ENCODE assay signal across 8 mouse cellular contexts in the genomic region with DNA sequence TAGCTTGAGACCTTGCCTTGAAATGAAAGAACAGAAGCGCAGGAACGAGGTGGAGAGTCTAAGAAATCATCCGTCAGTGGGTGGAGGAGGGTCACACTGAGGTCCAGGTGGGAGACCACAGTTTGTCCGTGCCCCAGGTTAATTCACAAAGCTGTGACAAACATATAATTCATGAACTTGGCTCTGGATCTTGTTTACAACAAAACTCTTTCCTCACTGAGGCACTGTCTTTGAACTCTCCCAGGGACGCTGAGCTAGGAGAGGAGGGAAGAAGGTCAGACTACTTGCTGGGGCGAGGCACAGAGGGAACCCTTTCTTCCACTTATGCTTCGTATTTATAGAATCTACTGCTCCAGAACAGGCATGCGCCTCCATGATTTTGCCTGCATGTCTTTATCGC.
DNase-seq lines count a peak whose midpoint lies in the region; ATAC-seq and TF ChIP-seq lines count a peak whose summit lies in the region.

No protein-coding gene starts in this region.

- H3K27ac ChIP-seq in forebrain, embryonic 10.5 days: peak overlapping the region; percentile 61; the same call in 1 of the 2 replicates
- H3K27ac ChIP-seq in forebrain, postnatal 0 days (ENCODE audit: low read depth, low read length): no peak overlapping the region
- H3K27ac ChIP-seq in kidney, adult 2 months (ENCODE audit: insufficient read depth, low read depth, low read length): peak overlapping the region; percentile 78
- peak overlapping the region; percentile 26 for H3K27ac ChIP-seq in testis, adult 2 months (ENCODE audit: control insufficient read depth, insufficient read depth, low read depth, low read length)

- H3K4me3 ChIP-seq in forebrain, embryonic 10.5 days: no peak overlapping the region
- H3K4me3 ChIP-seq in forebrain, postnatal 0 days (ENCODE audit: low read depth, low read length): no peak overlapping the region
- no peak overlapping the region for H3K4me3 ChIP-seq in kidney, adult 2 months (ENCODE audit: insufficient read depth, low read depth, low read length)
- no peak overlapping the region for H3K4me3 ChIP-seq in testis, adult 2 months (ENCODE audit: control insufficient read depth, low read depth, low read length)

- peaks cover 15% of the 10 kb centered on the region; the same call in 1 of the 2 replicates for H3K27me3 ChIP-seq in forebrain, embryonic 10.5 days (ENCODE audit: poor library complexity, severe bottlenecking)
- no peaks in the 10 kb centered on the region for H3K27me3 ChIP-seq in forebrain, postnatal 0 days (ENCODE audit: insufficient read depth, low read length)
- no peaks in the 10 kb centered on the region for H3K27me3 ChIP-seq in kidney, adult 2 months (replicated peaks; ENCODE audit: control insufficient read depth, insufficient read depth, low read length)
- H3K27me3 ChIP-seq in testis, adult 2 months (ENCODE audit: control insufficient read depth, insufficient read depth, low read length): no peaks in the 10 kb centered on the region

- WGBS in forebrain, embryonic 10.5 days: 87% methylated on average over 9 of the region's 9 CpGs
- 75% methylated on average over 9 of the region's 9 CpGs for WGBS in forebrain, postnatal 0 days
- 67% methylated on average over 9 of the region's 9 CpGs for WGBS in kidney, adult 2 months

- DNase-seq in forebrain, embryonic 10.5 days (ENCODE audit: extremely low spot score, low spot score): no peak
- no peak for DNase-seq in forebrain, postnatal 0 days
- DNase-seq in kidney, adult 2 months: no peak
- no peak for DNase-seq in kidney, adult 11 months
- DNase-seq in testis, postnatal 14 days (ENCODE audit: low spot score): no peak
- DNase-seq in retina, embryonic 14.5 days (ENCODE audit: low spot score): no peak

- TF ChIP-seq POLR2A in kidney, adult 2 months (IDR thresholded peaks at IDR 0.05; ENCODE audit: low read depth, low read length): no peak
- no peak for TF ChIP-seq POLR2A in testis, adult 2 months (IDR thresholded peaks at IDR 0.05; ENCODE audit: control insufficient read depth, low read depth, low read length)

- no peak for ATAC-seq in forebrain, postnatal 0 days
- ATAC-seq in granulocyte monocyte progenitor cell, adult 5-6 weeks (replicated peaks; ENCODE audit: poor library complexity, severe bottlenecking): no peak

- H3K9ac ChIP-seq in forebrain, postnatal 0 days: no peak overlapping the region

- H3K4me1 ChIP-seq in forebrain, embryonic 10.5 days: peaks cover 66% of the 10 kb centered on the region
- H3K4me1 ChIP-seq in forebrain, postnatal 0 days (ENCODE audit: insufficient read depth): peaks cover 22% of the 10 kb centered on the region
- H3K4me1 ChIP-seq in kidney, adult 2 months (ENCODE audit: control insufficient read depth, insufficient read depth, low read length): peaks cover 15% of the 10 kb centered on the region
- H3K4me1 ChIP-seq in testis, adult 2 months (ENCODE audit: control insufficient read depth, insufficient read depth, low read length): peaks cover 5% of the 10 kb centered on the region

- no peak for TF ChIP-seq CTCF in forebrain, postnatal 0 days (IDR thresholded peaks at IDR 0.05; ENCODE audit: low read depth)
- no peak for TF ChIP-seq CTCF in kidney, adult 2 months (conservative IDR thresholded peaks at IDR 0.05; ENCODE audit: insufficient read depth, insufficient read length, low read depth, low read length)
- TF ChIP-seq CTCF in testis, adult 2 months (IDR thresholded peaks at IDR 0.05; ENCODE audit: control insufficient read depth, insufficient read depth, insufficient replicate concordance, low read depth, low read length): no peak

- no peaks in the 10 kb centered on the region for H3K9me3 ChIP-seq in forebrain, embryonic 10.5 days
- no peaks in the 10 kb centered on the region for H3K9me3 ChIP-seq in forebrain, postnatal 0 days (ENCODE audit: low read length)

- peaks cover 3% of the 10 kb centered on the region; the same call in 1 of the 2 replicates for H3K36me3 ChIP-seq in forebrain, embryonic 10.5 days (replicated peaks)
- H3K36me3 ChIP-seq in forebrain, postnatal 0 days (ENCODE audit: insufficient read depth): peaks cover 6% of the 10 kb centered on the region; the same call in 1 of the 2 replicates
- H3K36me3 ChIP-seq in kidney, adult 2 months (ENCODE audit: control insufficient read depth, insufficient read depth, low read length): no peaks in the 10 kb centered on the region
- no peaks in the 10 kb centered on the region for H3K36me3 ChIP-seq in testis, adult 2 months (ENCODE audit: control insufficient read depth, insufficient read depth, low read length)

- no peak overlapping the region for H3K4me2 ChIP-seq in forebrain, postnatal 0 days (ENCODE audit: low read depth)
